Mouse (Mus musculus): ENCODE data around the gene Efna2. TPM values are rescaled to one million over a fixed set of nuclear protein-coding genes. Genes with fewer than 3 reads are reported as not detected.

The Efna2 gene
- total RNA-seq, 2 experiments from 2014 or later, result 14.8 TPM

DNA sequence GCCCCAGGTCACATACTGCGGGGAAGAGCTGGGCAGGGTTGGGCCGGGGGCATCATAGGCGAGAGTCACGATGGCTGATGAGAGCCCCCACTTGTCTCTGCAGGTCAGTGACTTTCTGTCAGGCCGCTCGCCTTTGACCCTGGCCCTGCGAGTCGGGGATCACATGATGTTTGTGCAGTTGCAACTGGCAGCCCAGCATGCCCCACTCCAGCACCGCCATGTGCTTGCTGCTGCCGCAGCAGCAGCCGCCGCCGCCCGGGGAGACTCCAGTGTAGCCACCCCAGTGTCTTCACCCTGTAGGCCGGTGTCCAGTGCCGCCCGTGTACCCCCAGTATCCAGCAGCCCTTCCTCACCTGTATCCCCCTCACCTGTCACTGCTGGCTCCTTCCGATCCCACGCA, 25.6 kb upstream of the Efna2 start:
- no peak for DNase-seq (ENCODE audit: low spot score in 2 of 2)

DNA sequence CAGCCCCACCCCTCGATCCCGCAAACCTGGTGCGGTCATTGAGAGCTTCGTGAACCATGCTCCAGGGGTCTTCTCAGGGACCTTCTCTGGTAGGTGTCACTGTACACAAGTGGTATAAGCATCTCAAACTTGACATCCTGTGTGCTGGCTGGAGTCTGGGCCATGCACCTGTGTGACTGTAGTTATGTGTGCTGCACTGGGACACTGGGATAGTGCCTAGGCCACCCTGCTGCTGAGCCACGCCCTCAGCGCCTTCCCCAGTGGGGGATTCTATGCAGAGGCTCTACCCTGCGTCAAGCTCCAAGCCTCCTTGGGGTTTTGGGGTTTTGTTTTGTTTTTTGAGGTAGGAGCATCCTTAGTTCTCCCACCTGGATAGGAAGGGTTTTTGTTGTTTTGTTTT, 24.9 kb upstream of the Efna2 start:
- DNase-seq (ENCODE audit: low spot score in 2 of 2), result no peak

DNA sequence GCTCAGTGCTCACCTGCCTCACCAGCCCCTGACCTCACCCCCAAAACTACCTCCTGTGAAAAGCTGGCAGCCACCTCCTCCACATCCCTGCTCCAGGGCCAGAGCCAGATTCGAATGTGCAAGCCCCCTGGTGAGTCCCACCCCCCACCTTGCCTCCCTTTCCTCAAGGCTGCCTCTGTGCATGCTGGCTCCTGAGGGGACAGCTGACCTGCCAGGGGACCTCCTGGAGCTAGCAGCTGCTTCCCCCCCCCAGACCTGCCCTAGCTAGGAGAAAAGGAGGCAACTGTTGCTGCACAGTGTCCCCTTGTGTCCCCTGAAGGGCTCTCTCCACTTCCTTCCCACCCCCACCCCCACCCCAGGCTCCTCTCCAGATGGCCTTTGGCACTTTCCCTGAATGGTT, 24.0 kb upstream of the Efna2 start:
- DNase-seq (ENCODE audit: low spot score in 2 of 2), result no peak

DNA sequence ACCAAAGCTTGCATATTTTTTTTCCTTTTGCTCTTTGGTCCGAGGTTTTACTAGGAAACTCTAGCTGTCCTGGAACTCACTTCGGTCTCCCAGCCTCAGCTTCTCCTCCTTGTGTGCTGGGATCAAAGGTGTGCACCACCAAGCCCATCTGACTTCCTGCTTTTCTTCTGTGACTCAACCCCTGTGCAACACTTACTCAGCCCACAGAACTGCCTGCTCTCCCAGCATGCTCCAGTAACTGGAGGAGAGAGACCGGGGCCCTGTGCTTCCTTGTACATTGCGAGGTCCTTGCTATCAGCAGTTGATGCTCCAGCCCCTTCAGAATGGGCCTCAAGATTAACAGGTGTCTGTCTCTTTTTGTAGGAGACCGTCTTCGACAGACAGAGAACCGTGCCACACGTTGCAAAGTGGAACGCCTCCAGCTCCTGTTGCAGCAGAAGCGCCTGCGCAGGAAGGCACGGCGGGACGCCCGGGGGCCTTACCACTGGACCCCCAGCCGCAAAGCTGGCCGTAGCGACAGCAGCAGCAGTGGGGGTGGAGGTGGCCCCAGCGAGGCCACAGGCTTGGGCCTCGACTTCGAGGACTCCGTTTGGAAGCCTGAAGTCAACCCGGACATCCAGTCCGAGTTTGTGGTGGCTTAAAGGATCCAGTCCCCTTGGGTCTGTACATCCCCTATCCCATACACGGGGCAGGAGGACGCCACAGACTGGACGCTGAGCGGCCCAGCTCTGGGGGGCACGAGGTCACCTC, 23.1 kb upstream of the Efna2 start:
- DNase-seq (ENCODE audit: low spot score in 2 of 2), result no peak

DNA sequence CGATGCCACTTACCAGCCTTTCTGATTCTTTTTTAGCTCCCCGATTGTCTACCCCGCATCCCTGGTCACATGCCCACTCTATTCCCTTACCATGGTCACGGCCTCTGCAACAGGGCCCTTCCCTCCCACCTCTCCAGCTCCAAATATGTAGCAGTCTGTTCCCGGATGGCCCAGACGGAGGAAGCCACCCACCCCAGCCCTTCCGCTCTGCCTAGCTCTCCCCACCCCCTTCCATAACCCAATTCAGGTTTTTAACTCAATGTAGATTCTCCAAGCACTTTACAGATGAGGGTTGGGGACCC, 22.6 kb upstream of the Efna2 start:
- no peak for DNase-seq (ENCODE audit: low spot score in 2 of 2)

DNA sequence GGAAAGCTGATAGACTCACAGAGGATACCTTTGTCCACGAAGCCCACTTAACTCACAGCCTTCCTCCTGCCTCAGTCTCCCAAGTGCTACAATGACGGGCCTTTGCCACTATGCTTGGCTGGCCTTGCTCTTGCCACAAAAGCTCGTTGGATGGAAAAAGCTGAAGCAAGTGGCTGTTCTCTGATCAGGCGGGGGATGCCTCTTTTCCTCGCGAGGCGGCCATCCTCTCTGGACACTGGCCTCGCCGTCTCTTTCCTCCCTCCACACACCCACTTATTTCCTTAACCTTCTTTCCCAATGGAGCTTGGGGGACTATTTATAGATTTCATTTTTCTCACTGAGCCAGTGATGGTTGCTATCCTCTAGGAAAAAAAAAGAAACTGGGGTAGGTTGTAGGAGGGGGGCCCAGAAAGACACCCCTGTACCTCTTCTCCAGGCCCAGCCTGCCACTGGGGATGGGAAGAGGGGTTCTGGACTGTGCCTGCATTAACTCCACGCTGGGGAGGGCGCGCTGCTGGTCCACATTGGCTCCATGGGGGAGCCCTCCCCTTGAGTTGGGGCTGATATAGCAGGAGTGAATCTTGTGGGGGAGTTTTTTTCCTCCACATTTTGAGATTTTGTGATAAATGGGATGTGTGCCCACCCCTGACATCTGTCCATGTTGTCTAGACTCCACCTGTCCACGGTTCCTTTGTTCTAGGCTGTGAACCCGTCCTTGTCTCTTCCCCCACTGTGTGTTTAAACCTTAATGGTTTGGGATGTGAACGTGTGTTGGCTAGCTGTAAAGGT, 21.9 kb upstream of the Efna2 start:
- DNase-seq (ENCODE audit: low spot score in 2 of 2), result no peak

DNA sequence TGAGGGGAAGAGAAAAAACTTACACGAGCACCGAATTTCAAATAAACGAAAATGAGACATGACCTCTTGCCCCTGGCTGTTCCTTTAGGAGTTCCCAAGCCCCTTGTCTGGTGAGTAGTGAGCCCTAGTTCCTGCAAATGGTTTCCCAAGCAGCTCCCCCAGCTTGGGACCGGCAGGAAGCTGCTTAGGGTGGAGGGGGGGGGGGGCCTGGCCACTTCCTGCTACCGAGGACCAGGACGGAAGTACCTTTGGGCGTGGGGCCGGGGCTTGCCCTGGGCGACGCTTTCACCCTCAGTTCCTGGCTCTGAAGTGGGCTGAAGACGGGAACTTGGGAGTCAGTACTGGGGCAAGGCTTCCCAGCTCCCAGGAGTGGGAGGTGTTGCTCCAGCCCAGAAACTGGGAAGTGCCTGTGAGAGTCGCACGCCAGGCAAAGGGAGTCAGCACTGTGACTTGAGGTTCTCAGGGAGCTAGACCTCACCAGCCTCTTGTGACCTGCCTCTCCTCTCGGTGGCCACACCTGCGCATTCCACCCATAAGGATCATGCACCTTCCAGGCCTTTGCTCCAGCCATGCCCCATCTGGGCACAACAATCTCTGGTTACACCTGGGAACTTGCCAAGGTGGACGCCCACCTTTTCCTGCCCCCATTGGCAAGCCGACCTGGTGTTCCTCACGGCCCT, 20.8 kb upstream of the Efna2 start:
- DNase-seq (ENCODE audit: low spot score in 2 of 2), result no peak

DNA sequence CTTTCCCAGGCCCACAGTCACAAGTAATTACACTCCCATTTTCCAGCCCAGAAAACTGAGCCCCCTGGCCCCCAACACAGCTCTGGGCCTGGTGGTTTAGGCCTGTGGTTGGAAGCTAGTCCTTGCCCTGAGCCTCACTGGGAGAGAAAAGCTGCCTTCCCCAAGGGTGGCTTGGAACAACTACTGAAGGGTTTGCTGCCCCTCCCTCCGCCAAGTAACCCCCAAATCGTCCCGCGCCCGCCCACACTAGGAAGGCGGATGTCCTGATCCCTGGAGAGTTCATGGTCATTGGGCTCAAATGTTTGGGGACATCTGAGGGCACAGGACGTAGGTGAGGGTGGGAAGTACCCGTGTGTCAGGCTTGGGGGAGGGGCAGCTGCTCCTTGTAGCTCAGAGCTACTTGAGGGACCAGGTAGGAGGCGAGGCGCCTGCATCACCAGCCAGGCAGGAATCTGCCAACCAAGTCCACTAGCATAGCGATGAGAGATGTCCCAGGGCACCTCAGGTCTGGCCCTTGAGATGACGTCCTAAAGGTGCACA, 20.2 kb upstream of the Efna2 start:
- peak in 1 of 2 experiments; percentile 66 for DNase-seq (ENCODE audit: low spot score in 2 of 2)

DNA sequence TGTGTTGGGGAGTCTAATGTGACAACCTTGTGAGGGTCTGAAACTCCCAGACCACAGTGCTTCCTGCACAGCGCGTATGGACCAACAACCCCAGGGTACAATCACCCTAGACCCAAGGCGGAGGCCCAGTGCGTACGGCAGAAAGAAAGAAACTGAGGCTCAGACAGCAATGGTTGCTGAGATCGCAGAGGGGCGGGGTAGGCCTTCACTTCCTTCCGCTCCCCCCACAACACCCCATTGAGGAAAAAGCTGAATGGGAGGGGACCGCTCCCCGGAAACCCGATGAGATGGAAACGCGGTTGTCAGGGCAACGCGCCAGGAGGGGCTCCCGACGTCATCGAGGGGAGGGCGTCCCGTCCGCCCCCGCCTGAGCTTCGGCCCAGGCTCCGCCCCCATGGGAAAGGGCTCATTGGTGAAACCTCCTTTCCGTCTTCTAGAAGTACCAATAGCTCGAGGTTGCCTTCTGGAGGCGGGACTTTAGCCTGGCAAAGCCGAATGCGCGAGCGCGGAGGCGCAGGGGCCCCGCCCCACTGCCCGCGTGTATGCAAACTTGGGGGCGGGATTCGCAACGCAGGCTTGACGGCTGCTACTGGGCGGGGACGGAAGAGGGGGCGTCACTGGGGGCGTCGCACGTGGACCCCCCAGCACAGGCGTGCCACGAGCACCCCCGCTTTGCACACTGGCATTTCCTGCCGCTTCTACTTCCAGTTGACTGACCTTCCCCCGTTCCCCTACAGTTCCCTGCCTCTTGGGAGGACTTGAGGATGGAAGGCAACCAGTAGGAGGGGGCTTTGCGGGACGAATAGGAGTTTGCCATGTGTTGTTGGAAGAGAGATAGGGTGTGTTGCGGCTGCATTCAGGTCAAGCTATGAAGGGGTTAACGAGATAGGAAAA, 19.5 kb upstream of the Efna2 start:
- DNase-seq (ENCODE audit: low spot score in 2 of 2), result peak; percentile 99

DNA sequence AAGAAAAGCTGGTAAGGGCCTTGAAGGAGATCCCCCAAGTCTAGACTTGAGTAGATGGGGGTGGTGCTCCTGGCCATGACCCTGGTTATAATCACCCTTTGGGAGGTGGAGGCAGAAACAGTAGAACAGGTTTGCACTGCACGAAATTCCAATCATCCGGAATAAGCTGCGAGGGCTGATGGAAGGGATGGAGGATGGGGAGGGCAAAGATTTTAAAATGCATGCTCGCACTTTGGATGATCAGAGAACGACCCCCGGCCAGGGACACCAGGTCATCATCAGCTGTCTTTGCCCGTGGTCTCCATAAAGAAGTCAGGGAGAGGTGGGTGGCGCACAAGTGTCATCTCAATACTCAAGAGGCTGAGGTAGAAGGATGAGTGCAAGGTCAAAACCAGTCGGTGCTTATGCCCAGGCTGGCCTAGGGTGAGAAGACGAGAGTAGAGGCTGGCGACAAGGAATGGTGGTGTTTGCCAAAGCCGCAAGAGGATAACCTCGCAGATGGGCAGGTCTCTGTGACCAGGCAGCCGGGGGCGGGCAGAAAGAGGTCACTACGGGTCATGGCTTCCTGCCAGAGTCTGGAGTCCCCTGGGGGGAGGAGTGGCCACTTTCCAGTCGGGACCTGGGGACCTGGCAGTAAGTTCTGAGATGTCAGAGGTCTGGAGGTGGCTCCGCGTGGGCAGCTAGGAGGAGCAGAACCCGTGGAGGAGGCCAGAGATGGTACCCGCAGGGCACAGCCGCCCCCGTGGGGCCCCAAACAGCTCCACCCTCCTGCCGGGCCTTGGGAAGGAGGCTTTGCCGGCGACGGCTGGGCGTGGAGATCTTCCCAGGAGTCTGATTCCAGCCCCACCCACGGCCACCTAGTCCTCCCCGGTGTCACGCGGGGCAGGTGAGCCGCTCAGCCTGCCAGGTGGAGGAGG, 18.6 kb upstream of the Efna2 start:
- no peak for DNase-seq (ENCODE audit: low spot score in 2 of 2)

DNA sequence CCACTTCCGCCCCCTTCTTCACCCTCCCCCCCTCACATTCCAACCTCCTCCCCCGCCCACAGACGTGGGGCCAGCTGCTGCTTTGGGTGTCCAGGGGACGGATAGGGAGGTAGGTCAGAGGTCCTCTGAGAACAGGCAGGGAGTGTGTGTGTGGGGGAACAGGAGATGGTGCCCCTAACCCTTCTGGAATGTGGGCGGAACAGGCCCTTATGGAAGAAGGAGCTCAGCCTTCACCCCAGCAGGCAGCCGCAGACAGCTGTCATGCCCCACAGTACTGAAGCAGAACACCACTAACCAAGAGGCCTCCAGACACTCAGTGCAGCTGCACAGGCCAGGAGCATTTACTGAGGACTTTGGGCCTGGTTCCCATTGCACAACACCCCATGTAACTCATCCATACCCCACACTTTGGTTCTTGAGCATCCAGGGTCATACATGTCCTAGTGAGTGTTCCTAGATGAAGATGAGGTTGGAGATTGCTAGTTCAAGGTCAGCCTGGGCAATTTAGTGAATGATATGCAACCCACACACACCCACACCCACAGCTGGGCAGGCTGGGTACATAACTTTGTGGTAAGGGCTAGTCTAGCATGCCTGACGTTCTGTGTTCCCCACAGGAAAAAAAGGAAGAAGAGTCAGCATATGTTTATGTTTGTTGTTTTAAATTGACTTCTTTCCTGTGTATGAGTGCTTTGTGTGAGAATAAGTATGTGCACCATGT, 17.6 kb upstream of the Efna2 start:
- DNase-seq (ENCODE audit: low spot score in 2 of 2), result no peak

DNA sequence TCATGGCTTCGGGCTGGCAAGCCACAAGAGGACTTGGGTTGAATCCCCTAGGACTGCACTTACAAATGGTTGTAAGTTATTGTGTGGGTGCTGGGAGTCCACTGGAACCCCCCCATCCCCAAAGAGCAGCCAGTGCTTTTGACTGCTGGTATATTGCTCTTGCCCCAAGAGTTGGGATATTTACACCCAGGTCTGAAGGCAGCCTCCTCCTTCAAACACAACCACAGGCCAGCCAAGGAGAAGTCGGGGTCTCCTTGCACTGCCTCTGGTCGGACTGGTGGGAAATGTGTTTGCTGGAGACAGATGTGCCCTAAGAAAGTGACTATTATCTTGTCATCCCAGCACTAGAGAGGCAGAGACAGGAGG, 17.1 kb upstream of the Efna2 start:
- no peak for DNase-seq (ENCODE audit: low spot score in 2 of 2)

DNA sequence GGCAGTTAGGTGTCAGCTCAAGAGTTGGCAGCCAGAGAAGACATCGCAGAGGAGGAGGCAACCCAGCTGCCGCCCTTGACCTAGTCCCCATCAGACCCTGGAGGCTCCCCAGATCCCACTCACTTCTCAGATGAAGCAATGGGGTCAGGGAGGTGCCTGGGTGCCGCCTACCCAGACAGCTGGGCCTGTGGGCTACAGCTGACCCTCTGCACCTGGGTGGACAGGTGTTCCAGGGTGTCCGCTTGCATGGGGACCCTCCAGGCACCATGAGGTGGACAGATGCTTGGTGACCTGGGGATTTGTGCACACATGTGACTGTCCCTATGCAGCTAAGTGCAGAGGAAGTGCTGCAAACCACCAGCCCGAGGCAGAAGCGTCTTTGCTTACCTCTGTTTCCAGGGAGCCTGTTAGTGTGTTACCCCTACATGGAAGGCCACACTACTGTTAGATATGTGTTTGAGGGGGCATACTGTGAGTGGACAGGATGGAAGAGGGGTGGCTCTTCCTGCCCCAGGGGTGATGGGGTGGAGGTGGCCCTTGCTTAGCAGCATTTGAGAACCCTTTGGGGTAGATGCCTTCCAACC, 16.5 kb upstream of the Efna2 start:
- DNase-seq (ENCODE audit: low spot score in 2 of 2), result no peak

DNA sequence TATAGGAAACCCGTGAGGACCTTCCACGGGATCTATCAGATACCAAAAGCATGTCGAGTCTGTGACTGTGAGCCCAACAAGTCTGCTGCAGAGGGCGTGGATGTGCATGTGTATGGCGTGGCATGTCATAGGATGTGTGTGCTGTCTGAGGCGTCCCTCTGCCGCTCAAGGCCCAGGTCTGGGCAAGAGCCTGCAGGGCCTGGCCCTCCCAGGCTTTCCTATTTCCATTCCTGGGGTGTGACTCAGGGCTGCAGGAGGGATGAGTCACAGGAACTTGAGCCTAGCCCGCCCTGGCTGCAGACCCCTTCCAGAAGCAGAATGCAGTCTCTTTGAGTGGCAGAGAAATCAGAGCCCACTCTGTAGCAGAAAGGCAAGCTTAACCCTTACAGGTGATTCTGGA, 15.6 kb upstream of the Efna2 start:
- no peak for DNase-seq (ENCODE audit: low spot score in 2 of 2)

DNA sequence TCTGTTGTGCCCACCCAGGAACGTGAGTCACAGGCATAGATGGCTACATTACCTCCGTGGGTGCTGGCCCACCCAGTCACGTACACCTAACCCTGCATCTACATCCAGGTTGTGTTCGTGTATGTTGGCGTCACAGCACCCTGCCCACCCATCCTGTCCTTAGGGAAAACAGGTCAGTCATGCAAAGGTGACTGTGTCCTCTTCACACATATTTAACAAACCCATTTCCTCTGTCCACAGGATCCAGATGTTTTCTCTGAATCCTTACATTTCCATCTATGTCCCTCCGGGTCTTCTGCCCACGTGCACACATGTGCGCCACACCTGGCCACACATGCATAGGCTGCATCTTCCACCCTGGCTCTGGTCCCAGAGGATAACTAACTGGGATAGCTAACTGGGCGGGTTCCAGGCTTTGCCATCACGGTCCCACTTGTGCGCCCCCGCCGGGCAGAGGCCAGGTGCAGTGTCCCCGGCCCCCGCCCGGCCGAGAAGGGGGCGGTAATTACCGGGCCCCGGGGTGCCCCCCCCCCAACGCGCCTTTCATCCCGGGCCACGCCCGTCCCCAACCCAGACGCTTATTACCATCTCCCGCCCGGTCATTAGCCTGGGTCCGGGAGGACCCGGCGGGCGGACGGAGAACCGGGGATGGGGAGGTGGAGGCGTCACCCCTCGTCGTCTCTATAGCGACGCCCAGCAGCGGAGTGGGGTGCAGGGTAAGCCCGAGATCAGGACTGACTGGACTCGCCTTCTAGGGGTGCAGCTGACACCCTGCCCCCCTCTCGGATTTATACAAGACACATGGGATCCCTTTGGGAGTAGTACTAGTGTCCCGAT, 14.9 kb upstream of the Efna2 start:
- DNase-seq (ENCODE audit: low spot score in 2 of 2), result no peak

DNA sequence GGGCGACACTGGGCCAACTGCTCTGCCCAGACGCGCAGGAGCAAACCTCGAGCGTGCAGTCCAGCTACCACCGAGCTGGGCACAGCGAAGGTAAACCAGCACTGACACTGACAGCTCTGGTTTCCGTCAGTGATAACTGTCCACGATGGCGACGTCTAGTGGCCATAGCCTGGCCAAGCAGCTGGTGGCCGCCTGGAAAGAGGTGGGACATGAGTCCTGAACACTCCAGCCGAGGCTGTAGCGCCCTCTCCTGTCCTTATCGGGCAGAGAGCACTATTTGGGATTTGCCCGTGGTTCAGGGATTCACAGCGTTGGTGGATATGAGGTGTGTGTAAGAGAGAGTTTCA, 14.3 kb upstream of the Efna2 start:
- DNase-seq (ENCODE audit: low spot score in 2 of 2), result peak; percentile 96 to 98

DNA sequence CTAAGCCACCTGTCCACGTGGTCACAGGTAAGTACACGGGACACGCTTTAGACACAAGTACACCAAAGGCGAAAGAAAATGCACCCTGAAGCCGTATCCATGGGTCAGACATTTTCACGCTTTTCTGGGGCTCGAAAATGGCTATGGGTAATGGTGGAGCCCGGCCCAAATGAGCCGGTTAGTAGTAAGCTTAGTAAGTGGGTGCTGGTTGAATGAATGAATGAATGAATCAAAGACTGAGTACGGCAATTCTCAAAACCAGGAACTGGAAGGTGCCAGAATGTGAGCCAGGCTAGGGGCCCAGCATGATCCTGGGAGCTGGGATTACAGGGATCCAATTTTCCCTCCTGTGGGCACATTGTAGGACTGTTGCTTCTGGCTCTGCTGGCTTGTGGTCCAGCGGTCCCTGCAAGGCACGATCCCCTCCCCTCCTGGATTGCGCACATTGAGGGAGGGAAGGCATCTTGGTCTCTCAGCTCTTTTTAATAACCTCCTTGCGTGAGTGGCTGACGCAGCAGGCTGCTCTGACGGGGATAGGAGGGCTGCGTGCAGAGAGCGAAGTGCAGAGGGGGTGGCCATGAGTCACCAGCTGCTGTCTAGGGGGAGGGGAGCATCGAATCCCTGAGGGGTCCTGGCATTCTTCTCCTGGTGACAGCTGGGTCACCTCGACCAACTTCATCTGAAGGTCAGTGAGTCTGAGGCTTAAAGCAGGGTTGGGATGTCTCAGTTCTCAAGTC, 13.7 kb upstream of the Efna2 start, which contains the start of gene Cirbp:
Gene Cirbp (plus strand): TSS at position 594 of the 737 bp plus-strand sequence.
- no peak for DNase-seq (ENCODE audit: low spot score in 2 of 2)

All from layer of hippocampus, postnatal 14 days (tissue).